Mouse (Mus musculus) layer of hippocampus, adult 8-10 months (tissue): ENCODE measurements around the gene Thpo. TPM values are rescaled to one million over a fixed set of nuclear protein-coding genes. Genes with fewer than 3 reads are reported as not detected.

ENCODE experiments used
- DNase-seq, 2 experiments: peaks; one replicate each; pipeline ENCODE4 v3.0.0; 2022; ENCODE audit warnings: low spot score in 2 of 2
- total RNA-seq, 4 experiments: library from RNA; stranded (reverse); gene quantifications; 2 replicates each; pipeline ENCODE4 v1.2.4; 2022

Gene Thpo
- total RNA-seq, 4 experiments from 2014 or later = 9.9 to 15.1 (median 13.2) TPM

DNA sequence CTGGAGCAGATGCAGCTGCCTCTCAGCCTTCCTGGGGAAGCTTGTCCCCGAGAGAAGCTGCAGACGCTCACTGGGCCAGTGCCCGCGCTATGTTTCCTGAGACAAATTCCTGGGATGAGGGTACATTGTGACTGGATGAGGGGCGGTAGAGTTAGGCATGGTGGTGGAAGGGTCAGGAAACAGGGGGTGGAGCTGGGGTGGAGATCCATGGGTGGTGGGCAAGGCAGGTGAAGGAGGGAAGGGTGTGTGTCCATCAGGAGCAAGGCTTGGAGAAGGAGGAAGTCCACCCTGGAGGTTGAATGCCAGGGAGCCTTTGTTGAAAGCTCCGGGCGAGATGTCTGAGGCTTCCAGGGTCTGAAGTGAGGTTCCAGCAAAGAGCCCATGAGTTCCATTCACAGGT, 9.0 kb downstream of the Thpo start:
- DNase-seq = no peak

DNA sequence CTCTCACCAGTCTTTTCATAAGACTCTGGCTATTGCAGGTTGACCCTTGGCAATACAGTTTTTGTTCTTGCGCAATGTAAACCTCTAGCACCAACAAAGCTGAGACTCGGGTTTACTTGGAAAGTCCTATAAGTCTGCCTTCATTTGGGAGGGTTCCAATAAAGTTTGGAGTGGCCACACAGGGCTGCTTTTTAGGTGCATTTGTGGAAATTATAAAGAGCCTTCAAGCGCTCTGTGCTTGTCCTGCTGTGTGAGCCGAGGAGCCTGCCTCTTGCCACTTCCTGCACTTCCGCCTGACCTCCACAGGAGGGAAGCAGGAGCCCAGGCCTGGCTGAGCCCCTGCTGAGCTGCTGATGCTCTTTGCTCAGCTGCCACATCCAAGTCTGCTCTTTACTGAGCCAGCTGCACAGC, 10.0 kb downstream of the Thpo start:
- DNase-seq = peak in 1 of 2 experiments; percentile 29

DNA sequence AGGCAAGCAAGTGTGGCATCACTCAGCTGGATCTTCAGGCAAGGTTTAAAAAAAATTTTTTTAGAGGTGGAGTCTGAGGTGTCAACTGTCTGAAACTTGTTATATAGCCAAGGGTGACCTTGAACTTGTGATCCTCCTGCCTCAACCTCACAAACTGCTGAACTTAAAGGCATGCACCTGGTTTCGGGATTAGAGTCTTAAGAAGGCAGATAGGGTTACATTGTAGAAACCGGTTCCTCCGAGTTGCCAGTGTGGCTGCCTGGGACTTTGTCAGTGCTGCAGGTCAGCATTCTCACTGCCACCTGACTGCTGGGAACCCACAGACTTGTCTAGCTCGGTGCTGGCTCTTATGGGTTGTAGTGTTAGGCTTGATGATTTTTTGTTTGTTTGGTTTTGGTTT, 11.1 kb downstream of the Thpo start:
- no peak for DNase-seq

DNA sequence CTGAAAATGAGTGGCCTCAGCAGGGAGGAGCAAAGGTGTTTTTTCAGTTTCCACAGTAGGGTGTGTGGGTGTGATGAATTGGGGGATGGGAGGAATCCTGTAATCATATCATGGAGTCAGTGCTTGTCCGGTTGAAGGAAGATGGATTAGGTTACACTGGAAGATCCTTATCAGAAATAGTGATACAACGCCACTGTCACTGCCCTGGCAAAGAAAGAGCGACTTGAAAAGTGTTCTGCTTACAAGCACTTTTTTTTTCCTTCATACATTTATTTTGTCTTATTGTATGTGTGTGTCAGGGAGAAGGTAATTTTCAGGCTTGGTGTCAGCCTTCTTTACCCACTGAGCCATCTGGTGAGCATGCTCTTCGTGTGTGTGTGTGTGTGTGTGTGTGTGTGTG, 11.6 kb downstream of the Thpo start:
- DNase-seq = no peak

DNA sequence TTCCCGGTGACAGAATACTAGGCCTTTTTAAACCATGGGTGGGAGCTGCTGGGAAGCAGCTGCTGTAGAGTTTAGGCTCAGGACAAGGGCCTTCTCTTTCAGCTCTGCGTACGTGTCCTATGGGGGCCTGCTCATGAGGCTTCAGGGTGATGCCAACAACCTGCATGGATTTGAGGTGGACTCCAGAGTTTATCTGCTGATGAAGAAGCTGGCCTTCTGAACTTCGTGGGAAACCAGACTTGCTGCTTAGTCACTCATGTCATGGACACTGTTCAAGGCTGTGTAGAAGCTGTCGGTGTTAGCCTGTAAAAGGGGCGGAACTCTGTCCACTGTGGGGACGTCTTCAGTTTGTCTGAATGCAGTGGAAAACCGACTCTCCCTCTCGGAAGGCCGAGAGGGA, 12.5 kb downstream of the Thpo start:
- DNase-seq = no peak

DNA sequence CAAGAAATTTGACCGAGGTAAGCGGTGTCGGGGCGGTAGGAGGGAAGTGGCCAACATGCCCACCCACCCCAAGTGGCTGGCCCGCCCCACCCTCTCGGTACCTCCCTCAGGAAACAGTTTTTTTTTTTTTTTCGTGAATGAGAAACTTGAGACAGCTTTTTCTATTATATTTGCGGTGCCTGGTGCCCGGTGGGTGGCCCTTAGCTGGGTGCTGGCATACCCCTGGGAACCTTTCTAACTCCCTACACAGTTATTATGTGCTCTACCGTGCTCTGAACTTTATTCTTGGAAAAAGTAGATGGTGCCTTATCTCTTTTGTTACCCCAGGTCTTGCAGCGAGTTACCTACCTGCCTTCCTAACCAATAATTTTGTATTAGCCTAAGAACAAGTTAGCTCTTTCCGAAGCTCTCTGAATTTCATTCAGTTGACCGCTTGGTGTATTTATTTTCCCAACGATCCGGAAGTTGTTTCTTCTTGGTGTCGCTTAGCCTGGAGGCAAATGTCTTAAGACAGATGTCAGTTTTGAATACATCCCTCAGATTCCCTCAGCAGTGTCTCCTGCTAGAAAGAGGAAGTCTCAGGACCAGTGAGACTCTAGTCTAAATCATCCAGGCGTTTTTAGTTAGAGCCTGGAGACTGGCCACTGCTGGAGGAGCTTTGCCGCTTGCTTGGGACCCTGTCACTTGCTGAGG, 16.2 kb downstream of the Thpo start:
- DNase-seq = no peak

DNA sequence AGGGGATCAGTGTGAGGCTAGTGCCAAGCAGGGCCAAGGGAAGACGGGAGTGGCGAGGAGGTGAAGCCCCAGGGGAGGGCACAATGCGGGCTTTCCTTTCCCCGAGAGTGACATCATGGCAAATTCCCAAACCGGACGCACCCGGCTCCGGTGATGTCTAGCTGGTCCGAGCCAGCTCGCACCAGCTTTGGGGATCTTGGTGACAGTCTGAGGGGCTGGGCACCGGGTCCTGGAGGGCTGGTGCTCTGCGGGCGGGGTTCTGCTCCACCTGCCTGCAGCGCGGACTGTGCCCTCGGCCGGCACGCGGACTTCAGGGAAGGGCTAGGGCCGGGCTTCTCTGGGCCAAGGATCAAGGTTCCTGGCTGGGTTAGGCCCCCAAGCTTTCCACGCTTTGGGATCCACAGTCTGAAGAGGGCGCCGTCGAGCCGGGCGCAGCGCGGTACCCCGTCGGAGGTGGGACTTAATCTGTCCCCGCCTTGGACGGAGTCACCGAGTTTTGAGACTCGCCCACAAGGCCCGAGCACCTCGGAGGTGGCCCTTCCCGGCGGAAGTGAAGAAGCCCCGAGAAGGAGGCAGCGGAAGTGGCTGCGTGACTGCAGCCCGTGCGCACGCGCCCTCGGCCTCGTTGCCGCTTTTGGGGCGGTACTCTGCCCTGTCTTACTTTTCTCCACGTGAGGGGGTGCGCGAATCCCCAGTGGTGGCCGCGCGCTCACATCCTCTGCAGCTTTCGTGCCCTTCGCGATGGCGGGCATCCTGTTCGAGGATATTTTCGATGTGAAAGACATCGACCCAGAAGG, 16.9 kb downstream of the Thpo start, which contains the start of the genes Polr2h and Clcn2:
TSS of gene Polr2h (plus strand) at position 485 of the 797 bp plus-strand sequence.
TSS of gene Clcn2 (minus strand) at position 566 of the 797 bp plus-strand sequence.
- peak; percentile 97 for DNase-seq

DNA sequence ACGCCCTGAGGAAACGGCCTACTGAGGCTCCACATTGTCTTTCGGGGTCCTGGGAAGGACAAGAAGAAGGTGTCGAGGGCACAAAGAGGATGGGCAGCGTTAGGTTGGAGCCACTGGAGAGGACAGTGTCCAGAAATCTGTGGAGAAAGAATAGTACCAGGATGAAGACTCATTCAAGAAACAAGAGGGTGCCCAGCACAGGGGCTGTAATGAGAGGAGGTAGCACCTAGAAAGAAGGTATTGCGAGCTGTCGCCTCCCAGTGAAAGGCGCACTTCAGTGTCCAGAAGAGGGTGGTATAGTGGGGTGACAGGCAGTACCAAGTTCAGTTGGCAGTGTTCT, 17.5 kb downstream of the Thpo start:
- no peak for DNase-seq

DNA sequence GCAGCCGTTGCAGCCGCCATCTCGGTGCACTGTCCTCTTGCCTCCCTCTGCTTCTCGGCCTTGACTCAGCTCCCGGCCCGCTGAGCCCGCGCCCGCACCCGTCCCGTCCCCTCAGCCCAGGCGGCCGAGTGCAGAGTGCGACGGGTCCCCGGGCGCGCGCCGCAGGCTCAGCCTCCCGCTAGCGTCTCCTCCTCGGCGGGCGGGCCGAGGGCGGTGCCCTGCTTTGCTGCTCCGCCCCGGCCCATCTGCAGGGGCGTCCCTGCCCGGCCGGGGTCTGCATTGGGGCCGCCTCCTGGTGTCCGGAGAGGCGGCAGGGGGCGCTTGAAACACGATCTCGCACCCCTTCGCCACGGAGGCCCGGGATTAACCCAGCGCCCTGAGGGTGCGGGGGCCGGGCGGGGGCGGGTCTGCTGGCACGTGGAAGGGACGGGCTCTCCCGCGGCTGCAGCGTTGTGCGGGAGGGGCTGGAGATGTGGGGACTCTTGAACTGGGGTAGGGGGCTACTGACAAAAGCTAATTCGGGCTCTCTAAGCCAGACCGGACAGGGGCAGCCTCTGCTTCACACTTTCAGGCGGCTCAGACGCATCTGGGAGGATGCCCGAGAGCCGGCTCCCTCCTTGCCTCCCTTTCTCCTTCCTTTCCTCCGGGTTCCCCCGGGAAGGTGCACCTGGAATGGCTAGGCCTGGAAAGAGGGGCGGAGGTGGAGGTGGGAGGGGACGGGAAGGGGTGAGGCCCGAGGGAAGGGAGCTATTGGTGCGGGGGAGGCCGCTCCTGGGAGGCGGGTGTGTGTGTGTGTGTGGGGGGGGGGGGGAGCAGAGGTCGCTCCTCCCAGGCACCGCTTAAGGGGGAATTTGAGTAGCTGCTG, 18.1 kb downstream of the Thpo start:
- DNase-seq = peak in 1 of 2 experiments; percentile 77

DNA sequence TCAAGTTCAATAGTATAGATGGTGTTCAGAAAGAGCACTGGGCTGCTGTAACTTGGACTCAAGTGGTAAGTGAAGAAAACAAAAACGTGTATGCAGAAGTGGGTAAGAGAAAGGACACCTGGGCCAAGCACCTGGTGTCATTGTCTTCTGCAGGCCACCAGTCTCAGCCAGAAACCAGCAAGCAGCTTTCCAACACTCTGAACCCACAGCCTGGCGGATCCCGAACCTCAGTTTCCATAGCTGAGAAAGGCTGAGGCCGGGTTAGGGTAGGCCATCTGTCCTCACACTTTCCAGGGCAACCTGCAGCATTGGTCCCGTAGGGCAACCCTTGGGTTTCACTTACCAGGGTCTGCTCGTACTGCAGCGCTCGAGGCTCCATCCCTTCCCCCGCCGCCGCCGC, 18.7 kb downstream of the Thpo start:
- DNase-seq = no peak

DNA sequence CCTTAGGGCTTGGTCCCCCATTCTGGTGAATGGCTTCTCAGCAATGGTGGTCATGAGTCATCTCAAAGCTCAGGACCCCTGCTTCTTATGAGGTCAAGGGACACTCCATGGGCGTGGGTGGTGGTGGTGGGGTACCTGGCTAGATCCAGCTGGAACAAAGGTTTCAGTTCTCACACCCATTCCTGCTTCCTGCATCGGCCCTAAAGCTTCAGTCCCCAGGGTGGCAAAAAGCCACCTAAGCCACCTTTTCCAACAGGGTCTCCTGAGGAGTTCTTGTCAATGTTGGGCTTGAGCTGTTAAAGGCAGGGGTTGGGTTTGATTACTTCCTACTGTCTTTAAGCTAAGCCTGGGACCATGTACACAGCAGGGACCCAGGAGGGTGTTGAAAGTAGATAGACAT, 19.1 kb downstream of the Thpo start:
- DNase-seq = no peak

DNA sequence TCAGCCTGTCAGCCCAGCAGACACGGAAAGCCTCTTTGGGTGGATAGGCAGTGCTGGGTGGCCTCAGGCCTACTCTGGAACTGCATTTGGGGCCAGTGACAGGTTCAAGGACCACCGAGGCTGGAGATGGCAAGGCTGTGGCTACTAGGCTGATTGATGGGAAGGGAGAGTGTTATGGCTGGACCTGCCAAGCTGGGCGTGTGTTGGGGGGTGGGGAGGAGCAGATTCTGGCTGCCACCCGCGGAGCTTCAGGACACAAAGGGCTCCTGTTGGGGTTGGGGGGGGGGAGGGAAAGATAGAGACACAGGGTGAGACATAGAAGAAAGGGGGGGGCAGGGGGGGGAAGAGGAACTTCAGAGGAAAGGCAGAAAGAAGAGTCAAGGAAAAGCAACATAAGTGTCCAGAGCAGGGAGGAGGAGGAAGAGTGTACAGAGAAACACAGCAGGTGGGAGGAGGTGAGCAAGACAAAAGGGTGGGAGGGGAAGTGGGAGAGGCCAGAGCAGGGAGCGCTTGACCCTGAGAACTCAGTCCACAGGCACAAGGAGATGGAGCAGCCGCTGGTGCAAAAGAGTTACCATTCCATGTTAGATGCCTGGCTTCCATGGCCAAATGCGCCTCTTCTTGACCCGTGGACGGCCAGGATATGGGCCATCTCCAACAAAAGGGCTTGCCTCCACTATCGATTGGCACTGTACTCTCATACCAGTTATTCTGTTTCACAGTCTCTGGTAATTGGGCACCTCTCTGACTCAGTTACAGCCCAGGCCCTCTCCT, 19.8 kb downstream of the Thpo start:
- no peak for DNase-seq

DNA sequence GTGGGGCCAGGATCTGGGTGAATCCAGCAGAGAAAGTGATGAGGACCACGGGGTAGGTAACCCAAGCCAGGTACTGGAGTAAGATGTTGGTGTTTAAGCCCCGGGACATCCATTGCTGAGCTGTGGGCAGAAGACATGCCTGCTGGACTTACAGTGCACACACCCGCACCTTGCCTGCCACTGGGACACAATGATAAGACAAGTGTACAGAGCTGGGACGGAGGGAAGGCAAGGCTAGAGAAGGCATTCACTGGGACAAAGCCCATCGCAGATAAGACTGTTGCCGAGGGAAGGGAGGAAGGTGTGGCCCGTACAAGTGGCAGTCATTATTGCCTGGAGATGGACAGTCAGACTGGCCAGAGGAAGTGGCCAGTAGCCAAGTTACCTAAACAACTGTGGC, 21.4 kb downstream of the Thpo start:
- no peak for DNase-seq

DNA sequence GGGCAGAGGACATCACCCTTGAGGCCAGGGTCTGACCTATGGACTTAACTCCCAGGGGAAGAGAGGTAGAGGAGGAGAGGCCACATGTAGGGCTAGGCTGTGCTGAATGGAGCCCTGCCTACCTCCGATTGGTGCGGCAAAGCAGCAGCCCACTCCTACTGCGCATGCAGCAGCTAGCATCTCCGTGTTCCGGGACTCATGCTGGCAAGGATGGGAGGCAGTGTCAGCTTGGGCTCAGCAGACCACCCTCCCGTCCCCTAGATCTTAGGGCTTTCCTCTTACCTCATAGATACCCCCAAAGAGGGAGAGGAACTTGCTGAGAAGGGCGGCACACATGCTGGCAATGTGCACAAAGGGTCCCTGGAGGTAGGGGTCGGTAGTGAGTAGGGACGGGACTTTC, 22.1 kb downstream of the Thpo start:
- no peak for DNase-seq

DNA sequence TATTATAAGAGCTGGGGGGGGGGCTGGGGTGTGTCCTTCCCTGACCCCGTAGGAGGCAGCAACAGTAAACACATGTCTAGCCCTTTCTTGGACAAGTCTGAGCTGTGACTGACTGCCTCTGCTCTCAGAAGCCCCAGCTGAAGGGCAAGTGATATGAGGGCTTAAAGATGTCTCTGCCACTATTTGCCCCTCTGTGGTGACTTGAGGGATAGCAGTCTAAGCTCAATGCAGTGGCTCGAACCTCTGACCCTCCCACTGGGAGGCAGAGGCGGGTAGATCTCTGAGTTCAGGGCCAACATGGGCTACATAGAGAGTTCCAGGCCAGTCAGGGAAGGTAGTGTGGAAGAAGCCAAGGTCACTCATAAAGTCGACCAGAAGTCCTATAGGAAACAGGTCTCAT, 23.5 kb downstream of the Thpo start:
- DNase-seq = no peak

DNA sequence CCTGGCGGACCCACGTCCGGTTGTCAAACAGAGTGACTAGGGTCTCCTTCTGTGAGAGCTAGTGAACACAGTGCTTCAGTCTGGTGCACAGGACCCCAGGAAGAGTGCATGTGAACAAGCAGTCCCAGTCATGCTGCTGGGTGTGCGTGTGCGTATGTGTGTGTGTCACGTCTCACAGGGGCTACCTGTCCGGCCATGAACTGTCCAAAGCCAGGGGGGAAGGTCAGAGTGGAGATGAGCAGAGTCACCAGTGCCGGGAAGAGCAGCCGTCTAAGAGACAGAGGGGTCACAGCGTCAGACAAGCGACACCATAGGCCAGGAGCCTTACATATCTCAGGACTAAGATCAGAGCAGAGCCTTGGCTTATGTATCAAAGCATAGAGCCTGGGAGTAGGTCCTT, 23.9 kb downstream of the Thpo start:
- no peak for DNase-seq

DNA sequence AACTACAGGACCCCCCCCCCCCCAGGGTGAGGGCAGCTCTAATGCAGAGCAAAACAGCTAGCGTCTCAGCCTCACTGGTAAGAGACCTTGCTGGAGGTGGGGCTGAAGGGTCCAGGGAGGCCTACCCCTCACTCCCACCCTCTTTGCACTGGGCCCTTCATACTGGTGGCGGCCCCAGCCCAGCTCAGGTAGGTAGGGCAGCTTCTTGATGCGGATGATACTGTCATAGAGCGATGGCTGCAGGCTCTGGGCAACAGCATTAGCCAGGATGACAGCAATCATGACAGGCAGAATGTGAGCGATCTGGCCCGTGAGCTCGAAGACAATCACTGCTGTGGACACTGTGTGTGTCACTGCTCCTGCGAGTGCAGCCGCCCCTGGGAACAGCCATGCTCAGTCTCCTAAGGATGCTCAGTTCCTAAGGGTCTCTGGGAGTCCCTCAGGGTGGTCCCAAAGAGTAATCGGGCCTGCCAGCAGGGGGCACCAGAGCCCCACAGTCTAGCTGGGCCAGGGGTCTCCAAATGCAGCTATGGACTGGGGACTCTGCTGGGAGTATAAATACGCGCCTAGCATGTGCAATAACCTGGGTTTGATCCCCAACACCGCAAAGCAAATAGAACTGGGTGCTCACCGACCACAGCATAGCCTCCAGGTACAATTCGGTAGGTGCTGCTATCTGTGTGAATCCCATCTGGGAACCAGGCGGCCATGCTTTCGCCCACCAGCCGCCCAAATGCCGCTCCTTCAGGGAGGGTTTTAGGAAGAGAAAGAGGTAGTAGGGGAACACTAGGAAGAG, 25.2 kb downstream of the Thpo start:
- DNase-seq = peak; percentile 31 to 39

DNA sequence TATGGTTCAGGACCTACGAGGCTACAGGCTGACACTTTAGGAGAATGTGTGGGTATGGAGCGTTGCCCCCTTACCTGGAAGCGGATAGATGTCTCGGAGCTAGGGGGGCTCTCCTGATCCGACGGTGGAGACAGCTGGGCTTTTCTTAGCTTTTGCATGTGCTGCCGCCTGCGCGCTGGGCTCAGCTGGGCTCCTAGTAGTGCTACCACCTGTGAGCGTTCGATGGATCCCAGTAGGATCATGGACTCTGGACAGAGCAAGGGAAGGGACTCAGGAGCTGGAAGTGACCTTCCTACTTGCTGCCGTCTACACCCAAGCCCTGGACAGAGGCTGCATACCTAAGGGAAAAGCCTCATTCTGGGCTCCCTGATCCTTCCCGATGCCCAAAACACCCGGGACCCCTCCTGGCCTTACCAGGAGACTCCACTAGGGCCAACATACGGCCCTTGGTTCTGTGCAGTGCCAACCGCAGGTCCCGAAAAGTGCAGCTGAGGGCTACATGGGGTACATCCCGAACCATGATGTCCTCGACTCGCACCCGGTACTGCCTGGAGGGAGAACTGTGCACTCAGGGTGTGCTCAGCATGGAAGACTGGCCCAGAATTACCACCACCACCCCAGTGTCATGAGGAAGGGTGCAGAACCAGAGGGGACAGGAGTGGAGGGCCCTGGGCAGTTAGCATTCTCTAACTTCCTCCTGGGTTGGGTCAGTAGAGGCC, 25.9 kb downstream of the Thpo start:
- DNase-seq = no peak

DNA sequence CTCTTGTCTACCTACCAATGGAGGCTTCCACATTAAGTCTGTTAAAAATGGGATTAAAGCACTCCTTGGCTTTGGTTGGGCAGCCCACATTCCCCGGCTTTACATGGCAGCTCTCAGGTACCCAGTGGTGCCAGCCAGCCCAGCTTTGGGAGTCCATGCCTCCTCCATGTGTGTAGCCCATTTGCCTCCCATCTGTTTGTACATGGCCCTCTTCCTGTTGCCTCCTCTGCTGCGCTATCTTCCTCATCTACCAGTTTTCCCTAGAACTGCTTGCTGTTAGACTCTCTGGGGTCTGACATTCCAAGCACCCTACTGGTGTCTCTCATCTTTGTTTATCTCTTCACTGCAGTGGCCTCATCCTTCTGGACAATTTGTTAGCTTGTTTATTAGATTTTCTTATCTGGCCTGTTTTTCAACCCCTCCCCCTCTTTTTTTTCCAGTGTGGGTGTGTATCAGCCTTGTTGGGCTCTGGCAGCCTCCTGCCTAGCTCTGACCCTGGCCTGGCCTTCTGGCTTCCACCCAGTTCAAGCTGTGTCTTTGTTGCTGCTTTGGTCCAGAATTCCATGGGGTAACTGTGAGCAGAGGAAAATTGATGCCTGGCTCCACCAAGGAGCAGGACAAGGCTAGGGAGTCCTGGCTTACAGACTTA, 27.8 kb downstream of the Thpo start:
- DNase-seq = peak; percentile 34 to 44
